ENCODE assay signal across 10 mouse cellular contexts in genomic region chr9:77789615-77790348, GRCm38 (mm10). TPM values are rescaled to one million over a fixed set of nuclear protein-coding genes. Genes with fewer than 3 reads are reported as not detected.
DNase-seq lines count a peak whose midpoint lies in the region; ATAC-seq lines count a peak whose summit lies in the region.
"Had no signal": no experiment of that assay in that cellular context is flagged by ENCODE, and none has a peak within 500 bp of the region (broad histone marks: within the 10 kb centered on the region; RNA-seq: fewer than 3 reads in every experiment).

No protein-coding gene starts in this region.

- intact Hi-C loops in heart, postnatal 14 days (cut with DNase I): no loop called here

- no peak overlapping the region for H3K27ac ChIP-seq in lung, embryonic 16.5 days (ENCODE audit: low read length)
- peak overlapping the region; percentile 53; the same call in 1 of the 2 replicates for H3K27ac ChIP-seq in neural tube, embryonic 14.5 days (ENCODE audit: low read depth, low read length)
- H3K27ac ChIP-seq: heart, embryonic 13.5 days had no signal

- no peaks in the 10 kb centered on the region for H3K27me3 ChIP-seq in lung, embryonic 16.5 days (ENCODE audit: control insufficient read depth, insufficient read depth, low read depth, low read length)
- H3K27me3 ChIP-seq in neural tube, embryonic 14.5 days (ENCODE audit: control insufficient read depth, insufficient read depth, low read length): no peaks in the 10 kb centered on the region
- H3K27me3 ChIP-seq: heart, embryonic 13.5 days; megakaryocyte, embryonic 14.5 days had no signal

- no peaks in the 10 kb centered on the region for H3K4me1 ChIP-seq in lung, embryonic 16.5 days (replicated peaks; ENCODE audit: control insufficient read depth, insufficient read depth, low read length)
- no peaks in the 10 kb centered on the region for H3K4me1 ChIP-seq in neural tube, embryonic 14.5 days (ENCODE audit: control insufficient read depth, insufficient read depth, low read length)
- H3K4me1 ChIP-seq: megakaryocyte, embryonic 14.5 days had no signal

- no peaks in the 10 kb centered on the region for H3K9me3 ChIP-seq in lung, embryonic 16.5 days (ENCODE audit: control insufficient read depth, low read length)
- H3K9me3 ChIP-seq in neural tube, embryonic 14.5 days (ENCODE audit: control insufficient read depth, low read length): no peaks in the 10 kb centered on the region

- 66% methylated on average over 12 of the region's 12 CpGs for WGBS in lung, embryonic 16.5 days
- WGBS in neural tube, embryonic 14.5 days: 51% methylated on average over 12 of the region's 12 CpGs

- H3K4me2 ChIP-seq in lung, embryonic 16.5 days (ENCODE audit: low read depth, low read length): no peak overlapping the region
- H3K4me2 ChIP-seq in neural tube, embryonic 14.5 days (ENCODE audit: low read depth, low read length): no peak overlapping the region
- H3K4me2 ChIP-seq: heart, embryonic 13.5 days had no signal

- ATAC-seq in frontal cortex, adult (ENCODE audit: low TSS enrichment): peak; percentile 82
- ATAC-seq in lung, embryonic 16.5 days (ENCODE audit: low read depth): peak; percentile 59
- peak; percentile 95 for ATAC-seq in neural tube, embryonic 14.5 days (ENCODE audit: low read depth)
- ATAC-seq in megakaryocyte, adult 5-6 weeks (ENCODE audit: poor library complexity, severe bottlenecking): no peak
- no peak for ATAC-seq in monocyte, adult 5-6 weeks (replicated peaks; ENCODE audit: insufficient number of reproducible peaks, low FRiP score, low TSS enrichment, poor library complexity, severe bottlenecking)

- H3K36me3 ChIP-seq in lung, embryonic 16.5 days (ENCODE audit: control insufficient read depth, insufficient read depth, low read length): peaks cover 23% of the 10 kb centered on the region
- H3K36me3 ChIP-seq in neural tube, embryonic 14.5 days (ENCODE audit: control insufficient read depth, insufficient read depth, low read length): peaks cover 39% of the 10 kb centered on the region

- H3K4me3 ChIP-seq in lung, embryonic 16.5 days (ENCODE audit: low read length): no peak overlapping the region
- H3K4me3 ChIP-seq in neural tube, embryonic 14.5 days (ENCODE audit: low read depth, low read length): no peak overlapping the region
- H3K4me3 ChIP-seq: heart, embryonic 13.5 days; megakaryocyte, embryonic 14.5 days had no signal

- H3K9ac ChIP-seq in lung, embryonic 16.5 days (ENCODE audit: low read length): no peak overlapping the region
- no peak overlapping the region for H3K9ac ChIP-seq in neural tube, embryonic 14.5 days (replicated peaks; ENCODE audit: low read depth, low read length)
- H3K9ac ChIP-seq: heart, embryonic 13.5 days had no signal

- DNase-seq in frontal cortex, postnatal 25 days (ENCODE audit: low spot score in 2 of 2): no peak
- DNase-seq in lung, postnatal 25 days (ENCODE audit: low spot score): no peak
- peak; percentile 60 to 69 for DNase-seq in heart, postnatal 14 days

RNA-seq across cellular contexts. Expression of gene Gclc, which starts 35.4 kb away (rescaled TPM):
- polyA plus RNA-seq in lung, embryonic 16.5 days (2015; fragmentation: Nextera tagmentation; extraction: Ambion mirVana): 15.8 and 16.4 TPM in 2 replicates
- 10 to 100 TPM in 1 of 2 experiments, 1 to 10 TPM in 1; 9.7 to 11.6 TPM for total RNA-seq in heart, postnatal 14 days (2021)
- 22.3 and 25.1 TPM in 2 replicates for polyA plus RNA-seq in neural tube, embryonic 14.5 days (2014; fragmentation: Nextera tagmentation; extraction: Ambion mirVana)
- 21.9 and 25.7 TPM in 2 replicates for total RNA-seq in megakaryocyte, adult 5-6 weeks (2015)
- 24.7 and 28.5 TPM in 2 replicates for total RNA-seq in megakaryocyte, adult 5-6 weeks (2017)
- total RNA-seq in monocyte, adult 5-6 weeks (2017): 22.2 to 34.3 TPM (median 29.9 TPM) in 3 replicates

Comparison
In these comparisons a context has a peak if more than half of its experiments do, and no peak if none do; other contexts are left out.
1. ATAC-seq: peak in frontal cortex, adult (single experiment), lung, embryonic 16.5 days (single experiment) and neural tube, embryonic 14.5 days (single experiment); none in megakaryocyte, adult 5-6 weeks (single experiment) and monocyte, adult 5-6 weeks (single experiment).
2. DNase-seq: peak in heart, postnatal 14 days (2 of 2); none in frontal cortex, postnatal 25 days (0 of 2) and lung, postnatal 25 days (single experiment).